Mouse (Mus musculus) forebrain, embryonic 10.5 days (tissue): ENCODE measurements around the gene Gnl1. TPM values are rescaled to one million over a fixed set of nuclear protein-coding genes. Genes with fewer than 3 reads are reported as not detected.
A peak's percentile ranks its signal among the peaks of the same experiment; 100 is the strongest.
"Not testable (repeated sequence)": the region's sequence is repeated elsewhere in the genome, so short reads cannot be mapped to it uniquely, and the experiment has no call there.

Experiments used
- DNase-seq: peaks from one replicate; pipeline ENCODE4 v3.0.0-alpha.2; 2017; ENCODE audit warnings: low spot score; ENCODE audit errors: extremely low spot score
- H3K27ac ChIP-seq: fragments of 300-500 bp; sonication (generic); 2 replicates; pipeline ENCODE4 v1.5.1; 2016; ENCODE audit warnings: mild to moderate bottlenecking
- H3K27me3 ChIP-seq: fragments of 300-500 bp; sonication (generic); 2 replicates; pipeline ENCODE4 v1.6.1; 2016; ENCODE audit warnings: mild to moderate bottlenecking; ENCODE audit not compliant: poor library complexity, severe bottlenecking
- H3K36me3 ChIP-seq: fragments of 300-500 bp; sonication (generic); replicated peaks from 2 replicates; pipeline ENCODE4 v1.6.1; 2016; ENCODE audit warnings: mild to moderate bottlenecking, moderate library complexity
- H3K4me1 ChIP-seq: fragments of 300-500 bp; sonication (generic); 2 replicates; pipeline ENCODE4 v1.6.1; 2016
- H3K4me3 ChIP-seq: fragments of 300-500 bp; sonication (generic); 2 replicates; pipeline ENCODE4 v1.5.1; 2016; ENCODE audit warnings: mild to moderate bottlenecking, moderate library complexity
- H3K9me3 ChIP-seq: fragments of 300-500 bp; sonication (generic); 2 replicates; pipeline ENCODE4 v1.6.1; 2016; ENCODE audit warnings: mild to moderate bottlenecking, moderate library complexity
- WGBS: fragments of 180-500 bp; shearing (Covaris S2); methylation state at CpG from one replicate; pipeline ENCODE4 v1.1.7; 2016; 5-methylcytosine and 5-hydroxymethylcytosine counted together
- polyA plus RNA-seq: library from polyadenylated mRNA; unstranded; fragments of >200 nt; fragmentation: Nextera tagmentation; extraction: Ambion mirVana; gene quantifications from 2 replicates; pipeline ENCODE4 v1.2.1, GENCODE M21; 2016

Gnl1 gene
- polyA plus RNA-seq, 1 experiment from 2014 or later, result 68.8 TPM

DNA sequence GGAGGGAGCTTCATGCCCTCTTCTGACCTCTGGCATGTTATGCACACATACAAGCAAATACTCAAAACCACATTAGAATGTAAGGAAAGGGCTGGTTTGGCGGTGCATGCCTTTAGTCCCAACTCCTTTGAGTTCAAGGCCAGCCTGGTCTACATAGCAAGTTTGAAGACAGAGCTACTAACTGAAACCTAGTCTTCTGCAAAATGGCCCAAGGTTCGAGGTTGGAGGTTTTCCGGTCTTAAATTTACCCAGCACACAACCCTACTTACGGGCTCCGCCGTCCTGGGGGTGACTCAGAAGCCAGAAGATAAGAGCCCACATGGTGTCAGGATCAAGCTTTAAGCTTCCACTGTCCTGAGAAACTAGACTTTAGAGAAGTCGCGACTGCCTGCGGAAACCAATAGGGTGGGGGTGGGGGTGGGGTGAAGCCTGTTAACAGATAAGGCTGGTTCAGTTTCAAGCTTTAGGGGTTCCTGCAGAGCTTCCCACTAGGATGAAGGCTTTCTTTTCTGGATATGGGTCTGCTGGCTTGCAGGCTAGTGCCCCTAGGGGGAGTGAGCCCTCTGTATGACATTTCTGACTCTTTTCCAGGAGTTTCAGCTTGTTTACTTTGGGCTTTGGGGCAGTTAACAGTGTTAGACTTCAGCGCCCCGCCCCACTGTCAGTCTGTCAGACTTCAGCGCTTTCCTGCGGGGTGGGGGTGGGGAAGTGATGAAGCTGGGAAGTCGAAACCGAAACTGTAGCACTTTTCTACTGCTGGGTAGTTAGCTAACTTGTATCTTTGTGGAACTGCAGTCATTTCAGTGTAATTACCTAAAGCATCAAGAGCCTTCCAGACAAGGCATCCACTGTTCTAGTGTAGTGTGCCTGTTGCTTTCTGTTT is 40.8 kb downstream of the Gnl1 start, which contains the start of gene H2-T24:
H2-T24 (minus strand) TSS at position 370 of the 883 bp plus-strand sequence.
- DNase-seq, result peak; percentile 19
- no peaks in the 10 kb centered on the region for H3K27me3 ChIP-seq
- H3K36me3 ChIP-seq, result peaks cover 6% of the 10 kb centered on the region
- H3K9me3 ChIP-seq, result no peaks in the 10 kb centered on the region
- 0 out of 2 replicates have a peak within 1 kb of the TSS, but pooled peaks have one; percentile 36 for H3K27ac ChIP-seq
- no peak within 1 kb of the TSS; the same call in 1 of the 2 replicates for H3K4me3 ChIP-seq
- peaks cover 20% of the 10 kb centered on the region for H3K4me1 ChIP-seq
- 44% methylated on average over 15 of the region's 15 CpGs for WGBS

DNA sequence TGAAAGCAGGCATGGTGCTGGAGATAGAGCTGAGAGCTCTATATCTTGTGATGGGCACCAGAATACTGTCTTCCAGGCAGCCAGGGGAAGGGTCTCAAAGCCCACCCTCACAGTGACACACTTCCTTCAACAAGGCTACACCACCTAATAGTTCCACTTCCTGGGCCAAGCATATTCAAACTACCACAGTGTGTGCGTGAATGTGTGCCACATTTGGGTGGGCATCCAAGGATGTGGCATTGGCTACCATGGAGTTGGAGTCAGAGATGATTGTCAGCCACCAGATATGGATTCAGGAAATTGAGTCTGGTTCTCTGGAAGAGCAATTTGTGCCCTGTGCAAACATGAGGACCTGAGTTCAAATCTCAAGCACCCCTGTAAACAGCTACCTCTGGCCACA is 41.7 kb downstream of the Gnl1 start:
- H3K27ac ChIP-seq, result no peak overlapping the region
- WGBS, result 85% methylated on average over 1 of the region's 1 CpGs

DNA sequence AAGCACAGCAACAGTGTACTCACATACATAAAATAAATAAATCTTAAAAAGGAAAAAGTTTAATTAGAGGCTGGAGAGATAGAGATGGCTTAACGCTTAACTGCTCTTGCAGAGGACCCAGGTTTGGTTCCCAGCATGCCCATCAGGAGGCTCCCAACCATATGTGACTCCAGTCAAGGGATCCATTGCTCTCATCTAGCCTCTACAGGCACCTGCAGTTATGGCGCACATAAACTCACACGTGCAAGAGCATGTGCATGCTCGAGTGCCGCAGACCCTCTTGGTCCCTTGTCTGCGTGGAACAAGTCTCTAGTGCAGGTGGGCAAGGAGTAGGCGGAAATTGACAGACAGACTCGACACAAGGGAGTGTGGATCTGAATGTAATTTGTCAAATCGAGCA is 42.4 kb downstream of the Gnl1 start:
- H3K4me1 ChIP-seq, result peaks cover 20% of the 10 kb centered on the region
- WGBS, result 90% methylated on average over 9 of the region's 9 CpGs
- no peak for DNase-seq

More for the DNA sequence above, 41.7 kb downstream of the Gnl1 start:
- Histone ChIP-seq H3K4me3 (no peak overlapping the region), H3K27me3 (no peaks in the 10 kb centered on the region), H3K9me3 (no peaks in the 10 kb centered on the region), H3K36me3 (no peaks in the 10 kb centered on the region), H3K4me1 (peaks cover 20% of the 10 kb centered on the region)
- no peak for DNase-seq

GRCm38 (mm10) chr17:36022922-36023321 is 43.3 kb downstream of the Gnl1 start:
- Histone ChIP-seq H3K27ac (no peak overlapping the region), H3K9me3 (no peaks in the 10 kb centered on the region), H3K4me3 (no peak overlapping the region), H3K36me3 (no peaks in the 10 kb centered on the region), H3K4me1 (peaks cover 20% of the 10 kb centered on the region), H3K27me3 (no peaks in the 10 kb centered on the region)
- no peak for DNase-seq
- 95% methylated on average over 6 of the region's 6 CpGs for WGBS

More for the DNA sequence above, 42.4 kb downstream of the Gnl1 start:
- no peak overlapping the region for H3K4me3 ChIP-seq
- H3K27ac ChIP-seq, result no peak overlapping the region
- no peaks in the 10 kb centered on the region for H3K9me3 ChIP-seq
- H3K36me3 ChIP-seq, result no peaks in the 10 kb centered on the region
- no peaks in the 10 kb centered on the region for H3K27me3 ChIP-seq

- no peak for DNase-seq
- H3K4me3 ChIP-seq, result no peak overlapping the region
- no peaks in the 10 kb centered on the region for H3K9me3 ChIP-seq
- H3K4me1 ChIP-seq, result peaks cover 20% of the 10 kb centered on the region
- H3K27ac ChIP-seq, result no peak overlapping the region
- 72% methylated on average over 9 of the region's 9 CpGs for WGBS
- no peaks in the 10 kb centered on the region for H3K36me3 ChIP-seq
- H3K27me3 ChIP-seq, result no peaks in the 10 kb centered on the region
Measured at GRCm38 (mm10) chr17:36023710-36024654, 44.3 kb downstream of the Gnl1 start.

GRCm38 (mm10) chr17:36025197-36025596 is 45.5 kb downstream of the Gnl1 start:
- H3K27me3 ChIP-seq, result 0 out of 2 replicates have a peak, but pooled peaks cover 1% of the 10 kb centered on the region
- no peak overlapping the region for H3K27ac ChIP-seq
- peaks cover 19% of the 10 kb centered on the region for H3K4me1 ChIP-seq
- no peak for DNase-seq
- no peaks in the 10 kb centered on the region for H3K9me3 ChIP-seq
- no peak overlapping the region for H3K4me3 ChIP-seq
- H3K36me3 ChIP-seq, result no peaks in the 10 kb centered on the region
- 74% methylated on average over 5 of the region's 5 CpGs for WGBS

- no peak overlapping the region for H3K27ac ChIP-seq
- H3K4me3 ChIP-seq, result no peak overlapping the region
- H3K4me1 ChIP-seq, result peaks cover 12% of the 10 kb centered on the region; the same call in 1 of the 2 replicates
- no peak for DNase-seq
- peaks cover 8% of the 10 kb centered on the region for H3K27me3 ChIP-seq
- WGBS, result 87% methylated on average over 4 of the region's 4 CpGs
- H3K36me3 ChIP-seq, result no peaks in the 10 kb centered on the region
- no peaks in the 10 kb centered on the region for H3K9me3 ChIP-seq
Measured at GRCm38 (mm10) chr17:36025901-36026300, 46.2 kb downstream of the Gnl1 start.

GRCm38 (mm10) chr17:36027663-36028062 is 48.0 kb downstream of the Gnl1 start:
- no peaks in the 10 kb centered on the region for H3K9me3 ChIP-seq
- 95% methylated on average over 4 of the region's 4 CpGs for whole genome bisulfite sequencing
- DNase-seq, result no peak
- H3K27ac ChIP-seq, result no peak overlapping the region
- no peaks in the 10 kb centered on the region for H3K36me3 ChIP-seq
- no peak overlapping the region for H3K4me3 ChIP-seq
- H3K27me3 ChIP-seq, result peaks cover 24% of the 10 kb centered on the region
- peaks cover 25% of the 10 kb centered on the region for H3K4me1 ChIP-seq

GRCm38 (mm10) chr17:36028879-36029619 is 49.4 kb downstream of the Gnl1 start:
- DNase-seq, result no peak
- 86% methylated on average over 7 of the region's 7 CpGs for WGBS
- no peaks in the 10 kb centered on the region for H3K9me3 ChIP-seq
- peaks cover 19% of the 10 kb centered on the region for H3K4me1 ChIP-seq
- H3K27ac ChIP-seq, result no peak overlapping the region
- H3K36me3 ChIP-seq, result no peaks in the 10 kb centered on the region
- no peak overlapping the region for H3K4me3 ChIP-seq
- H3K27me3 ChIP-seq, result peaks cover 25% of the 10 kb centered on the region

DNA sequence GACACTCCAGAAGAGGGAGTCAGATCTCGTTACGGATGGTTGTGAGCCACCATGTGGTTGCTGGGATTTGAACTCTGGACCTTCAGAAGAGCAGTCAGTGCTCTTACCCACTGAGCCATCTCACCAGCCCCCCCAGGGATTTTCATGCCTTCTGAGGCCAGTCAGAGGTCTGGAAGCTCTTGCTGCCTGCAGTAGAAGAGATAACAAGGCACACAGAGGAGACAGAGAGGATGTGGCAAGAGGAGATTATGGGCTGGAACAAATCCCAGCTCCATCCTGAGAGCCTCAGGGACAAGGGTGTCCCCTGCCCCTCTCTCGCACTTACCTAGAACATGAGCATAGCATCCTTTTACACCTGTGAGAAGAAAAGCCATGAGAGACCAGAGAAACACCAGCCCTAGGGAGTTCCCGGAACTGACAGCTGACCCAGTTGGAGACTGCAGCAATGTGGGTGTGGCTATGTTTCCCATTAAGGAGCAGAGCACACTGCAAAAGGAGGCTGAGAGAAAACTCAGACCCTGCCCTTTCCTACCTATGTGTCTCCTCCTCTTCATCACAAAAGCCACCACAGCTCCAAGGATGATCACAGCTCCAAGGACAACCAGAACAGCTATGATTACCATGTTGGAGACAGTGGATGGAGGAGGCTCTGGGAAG is 50.5 kb downstream of the Gnl1 start:
- not testable (repeated sequence) for H3K27ac ChIP-seq, DNase-seq, H3K36me3 ChIP-seq, H3K9me3 ChIP-seq, H3K4me3 ChIP-seq
- Histone ChIP-seq H3K4me1 (peaks cover 16% of the 10 kb centered on the region), H3K27me3 (peaks cover 25% of the 10 kb centered on the region)
- WGBS, result 81% methylated on average over 4 of the region's 4 CpGs

DNA sequence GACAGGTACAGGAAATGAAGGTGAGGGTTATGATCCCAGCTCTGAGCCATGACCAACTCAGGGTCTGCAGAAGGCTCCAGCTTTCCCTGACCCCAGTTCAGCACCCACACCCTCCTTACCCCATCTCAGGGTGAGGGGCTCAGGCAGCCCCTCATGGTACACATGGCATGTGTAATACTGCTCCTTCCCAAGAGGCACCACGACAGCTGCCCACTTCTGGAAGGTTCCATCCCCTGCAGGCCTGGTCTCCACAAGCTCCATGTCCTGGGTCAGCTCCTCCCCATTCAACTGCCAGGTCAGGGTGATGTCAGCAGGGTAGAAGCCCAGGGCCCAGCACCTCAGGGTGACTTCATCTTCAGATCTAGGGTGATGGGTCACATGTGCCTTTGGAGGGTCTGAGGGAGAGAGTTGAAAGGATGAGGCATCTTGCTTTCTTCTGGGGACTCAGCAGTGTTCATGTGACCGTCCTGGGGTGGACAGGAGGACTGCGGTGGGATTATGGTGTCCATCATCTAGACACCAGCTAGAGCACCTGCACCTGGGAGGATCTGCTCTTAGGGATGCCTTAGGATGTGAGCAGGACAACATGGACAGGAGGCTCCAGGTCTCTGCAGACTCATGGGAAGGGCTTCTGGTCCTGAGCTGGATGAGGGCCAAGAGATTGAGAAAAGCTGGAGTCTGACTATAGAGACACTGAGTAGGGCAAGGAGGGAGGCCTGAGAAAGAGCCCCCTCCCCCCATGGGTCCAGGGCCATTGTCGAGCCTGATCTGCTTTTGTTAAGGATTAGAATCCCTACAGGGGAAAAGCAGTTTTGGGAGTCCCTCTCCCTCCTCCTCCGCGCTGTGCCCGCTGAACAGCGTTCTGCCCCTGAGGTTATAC is 51.3 kb downstream of the Gnl1 start:
- peak overlapping the region; percentile 58 for H3K4me3 ChIP-seq
- WGBS, result 37% methylated on average over 8 of the region's 8 CpGs
- DNase-seq, result peak; percentile 17
- H3K4me1 ChIP-seq, result peaks cover 16% of the 10 kb centered on the region
- H3K36me3 ChIP-seq, H3K9me3 ChIP-seq, H3K27ac ChIP-seq: not testable (repeated sequence)
- H3K27me3 ChIP-seq, result peaks cover 25% of the 10 kb centered on the region
